Mouse (Mus musculus) MEL (cell line): ENCODE results near the gene Klhdc8a.

ENCODE experiments used
- CTCF ChIP-seq, 3 experiments: IDR thresholded peaks in 2 of 3; conservative IDR thresholded peaks in 1 of 3; 2 replicates each; pipeline ENCODE4 v1.5.1; 2011 to 2012; ENCODE audit warnings: low read length in 3 of 3, low read depth in 2 of 3, mild to moderate bottlenecking in 2 of 3, improper control_type of control experiment in 1 of 3, inconsistent platforms in 1 of 3, mixed read lengths in 1 of 3, moderate library complexity in 1 of 3; ENCODE audit not compliant: control insufficient read depth in 1 of 3, insufficient read depth in 1 of 3, poor library complexity in 1 of 3, severe bottlenecking in 1 of 3
- GABPA ChIP-seq: IDR thresholded peaks from 2 replicates; pipeline ENCODE4 v1.6.1; 2012; ENCODE audit warnings: low read depth, mild to moderate bottlenecking, inconsistent platforms, low read length, improper control_type of control experiment, moderate library complexity
- MAX ChIP-seq: IDR thresholded peaks from 2 replicates; pipeline ENCODE4 v1.6.1; 2011; ENCODE audit warnings: low read length, improper control_type of control experiment
- POLR2A ChIP-seq, 2 experiments: IDR thresholded peaks; 2 replicates each; pipeline ENCODE4 v1.6.1; 2011 to 2012; ENCODE audit warnings: low read length in 2 of 2, mild to moderate bottlenecking in 2 of 2, control low read depth in 1 of 2, improper control_type of control experiment in 1 of 2, low read depth in 1 of 2, moderate library complexity in 1 of 2; ENCODE audit not compliant: control insufficient read depth in 1 of 2, insufficient read depth in 1 of 2, poor library complexity in 1 of 2
- SMC3 ChIP-seq: IDR thresholded peaks from 2 replicates; pipeline ENCODE4 v1.6.1; 2011; ENCODE audit warnings: low read depth, low read length, improper control_type of control experiment

- no peak for TF ChIP-seq POLR2A (IDR thresholded peaks at IDR 0.05; ENCODE audit: control insufficient read depth in 1 of 2, insufficient read depth in 1 of 2, low read depth in 1 of 2, low read length in 2 of 2, poor library complexity in 1 of 2)
- no peak for TF ChIP-seq MAX
- TF ChIP-seq CTCF (IDR thresholded peaks at IDR 0.05 in 2 of 3, conservative IDR thresholded peaks at IDR 0.05 in 1 of 3; ENCODE audit: control insufficient read depth in 1 of 3, insufficient read depth in 1 of 3, low read depth in 2 of 3, low read length in 3 of 3, poor library complexity in 1 of 3, severe bottlenecking in 1 of 3): no peak
- no peak for TF ChIP-seq GABPA
- TF ChIP-seq SMC3: no peak
Measured at GRCm38 (mm10) chr1:132348401-132348800, 50.0 kb downstream of the Klhdc8a start.
